Mouse (Mus musculus) intestine, embryonic 14.5 days (tissue): ENCODE data around the gene Usp38. TPM values are rescaled to one million over a fixed set of nuclear protein-coding genes. Genes with fewer than 3 reads are reported as not detected.

Source experiments
- ATAC-seq: fragments of 200-750 bp; cut with Nextera tagmentation; replicated peaks from 2 replicates; pipeline ENCODE4 v1.8.0; 2017; ENCODE audit warnings: low read depth, moderate number of reproducible peaks, moderate TSS enrichment, moderate library complexity; ENCODE audit not compliant: low FRiP score, low TSS enrichment
- DNase-seq: peaks from one replicate; pipeline ENCODE4 v3.0.0-alpha.2; 2018; ENCODE audit warnings: low spot score
- H3K27ac ChIP-seq: fragments of 300-500 bp; sonication (generic); 2 replicates; pipeline ENCODE4 v1.5.1; 2014; ENCODE audit warnings: low read depth, mild to moderate bottlenecking, control low read depth
- H3K27me3 ChIP-seq: fragments of 300-500 bp; sonication (generic); replicated peaks from 2 replicates; pipeline ENCODE4 v1.6.1; 2014; ENCODE audit warnings: low read length, control low read depth; ENCODE audit not compliant: control insufficient read depth, insufficient read depth
- H3K36me3 ChIP-seq: fragments of 300-500 bp; sonication (generic); 2 replicates; pipeline ENCODE4 v1.6.1; 2014; ENCODE audit warnings: low read length, control low read depth; ENCODE audit not compliant: control insufficient read depth, insufficient read depth
- H3K4me1 ChIP-seq: fragments of 300-500 bp; sonication (generic); replicated peaks from 2 replicates; pipeline ENCODE4 v1.6.1; 2014; ENCODE audit warnings: low read length, control low read depth, mixed read lengths; ENCODE audit not compliant: control insufficient read depth, insufficient read depth
- H3K4me2 ChIP-seq: fragments of 300-500 bp; sonication (generic); 2 replicates; pipeline ENCODE4 v1.6.1; 2014; ENCODE audit warnings: low read length
- H3K4me3 ChIP-seq: fragments of 300-500 bp; sonication (generic); 2 replicates; pipeline ENCODE4 v1.5.1; 2014; ENCODE audit warnings: low read depth, low read length, control low read depth, mixed read lengths
- H3K9ac ChIP-seq: fragments of 300-500 bp; sonication (generic); 2 replicates; pipeline ENCODE4 v1.6.1; 2014; ENCODE audit warnings: mild to moderate bottlenecking, low read length
- H3K9me3 ChIP-seq: fragments of 300-500 bp; sonication (generic); 2 replicates; pipeline ENCODE4 v1.6.1; 2016; ENCODE audit warnings: low read length, control low read depth; ENCODE audit not compliant: control insufficient read depth
- WGBS: fragments of 180-500 bp; shearing (Covaris S2); extraction: QIAGEN DNeasy Blood & Tissue Kit; methylation state at CpG from one replicate; pipeline ENCODE4 v1.1.7; 2014; 5-methylcytosine and 5-hydroxymethylcytosine counted together
- polyA plus RNA-seq: library from polyadenylated mRNA; unstranded; fragments of >200 nt; fragmentation: Nextera tagmentation; extraction: Ambion mirVana; gene quantifications from 2 replicates; pipeline ENCODE4 v1.2.1, GENCODE M21; 2014

Gene Usp38
- polyA plus RNA-seq, 1 experiment from 2014 or later, result 22.0 TPM

GRCm38 (mm10) chr8:80971150-80971549 lies 43.6 kb downstream of the Usp38 start:
- Histone ChIP-seq H3K9me3 (no peaks in the 10 kb centered on the region), H3K27me3 (no peaks in the 10 kb centered on the region), H3K36me3 (no peaks in the 10 kb centered on the region), H3K4me3 (no peak overlapping the region), H3K27ac (no peak overlapping the region), H3K4me1 (no peaks in the 10 kb centered on the region), H3K9ac (no peak overlapping the region), H3K4me2 (no peak overlapping the region)
- 80% methylated on average over 7 of the region's 9 CpGs for WGBS
- DNase-seq (no peak), ATAC-seq (no peak)

DNA sequence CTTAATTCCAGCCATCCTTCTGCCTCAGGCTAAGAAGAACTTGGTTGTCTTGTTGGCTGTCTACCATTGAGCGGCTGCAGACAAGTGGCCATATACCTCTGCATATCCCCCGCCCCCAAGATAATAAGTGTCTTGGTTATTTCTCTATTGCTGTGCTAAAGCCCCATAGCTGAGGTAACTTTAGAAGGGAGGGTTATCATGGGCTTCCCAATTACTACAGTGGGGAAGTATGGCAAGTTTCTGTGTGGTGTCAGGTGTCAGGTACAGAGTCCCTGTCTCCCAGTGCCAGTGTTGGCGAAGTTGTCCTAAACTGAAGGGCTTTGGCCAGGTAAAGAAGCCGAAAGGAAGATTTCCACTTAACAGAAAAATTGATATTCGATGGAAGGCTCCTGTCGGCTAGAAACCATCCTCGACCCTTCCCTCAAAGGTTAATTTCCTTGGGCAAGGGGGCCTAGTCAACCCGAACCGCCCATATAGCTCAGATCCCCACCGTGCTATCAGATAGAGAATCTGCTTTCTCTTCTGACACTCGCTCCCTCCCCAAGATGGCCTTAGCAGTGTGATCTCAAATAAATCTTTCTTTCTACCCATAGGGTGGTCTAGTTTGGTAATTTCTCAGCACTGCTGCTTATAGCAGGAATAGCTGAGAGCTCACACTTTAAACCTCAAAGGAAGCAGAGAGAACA lies 44.6 kb downstream of the Usp38 start:
- 85% methylated on average over 11 of the region's 11 CpGs for WGBS
- no peaks in the 10 kb centered on the region for H3K36me3 ChIP-seq

DNA sequence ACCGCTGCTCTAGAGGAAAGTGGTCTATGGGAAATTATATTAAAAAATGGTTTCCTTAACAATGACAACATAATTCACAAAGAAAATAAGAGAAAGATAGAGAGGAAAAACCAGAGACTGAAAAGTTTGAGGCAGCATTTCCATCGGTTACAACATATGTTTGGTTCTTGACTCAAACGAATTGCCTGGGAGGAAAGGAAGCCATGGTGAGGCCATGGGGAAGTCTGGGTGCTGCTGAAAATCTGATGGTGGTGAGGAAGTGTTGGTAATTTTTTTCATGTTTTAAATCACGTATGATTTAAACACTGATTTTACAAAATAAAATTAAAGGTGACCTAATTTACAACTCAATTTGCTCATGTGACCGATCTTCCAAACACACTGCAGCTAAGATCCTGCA lies 45.3 kb downstream of the Usp38 start:
- no peak overlapping the region for H3K4me3 ChIP-seq
- WGBS, result 84% methylated on average over 5 of the region's 5 CpGs
- no peaks in the 10 kb centered on the region for H3K4me1 ChIP-seq
- ATAC-seq (no peak), DNase-seq (no peak)
- no peak overlapping the region for H3K9ac ChIP-seq
- H3K36me3 ChIP-seq, result no peaks in the 10 kb centered on the region
- H3K27ac ChIP-seq, result no peak overlapping the region
- no peak overlapping the region for H3K4me2 ChIP-seq
- H3K9me3 ChIP-seq, result no peaks in the 10 kb centered on the region
- H3K27me3 ChIP-seq, result no peaks in the 10 kb centered on the region

More for the DNA sequence above, 44.6 kb downstream of the Usp38 start:
- no peak overlapping the region for H3K27ac ChIP-seq
- H3K4me2 ChIP-seq, result no peak overlapping the region
- no peak overlapping the region for H3K9ac ChIP-seq
- no peak overlapping the region for H3K4me3 ChIP-seq
- H3K4me1 ChIP-seq, result no peaks in the 10 kb centered on the region
- no peak for DNase-seq
- H3K9me3 ChIP-seq, result no peaks in the 10 kb centered on the region
- no peak for ATAC-seq
- H3K27me3 ChIP-seq, result no peaks in the 10 kb centered on the region

GRCm38 (mm10) chr8:80963095-80963494 lies 51.6 kb downstream of the Usp38 start:
- WGBS, result 90% methylated on average over 3 of the region's 3 CpGs
- H3K4me1 ChIP-seq, result peaks cover 4% of the 10 kb centered on the region; the same call in 1 of the 2 replicates
- H3K36me3 ChIP-seq, result no peaks in the 10 kb centered on the region
- DNase-seq (no peak), ATAC-seq (no peak)
- no peak overlapping the region for H3K9ac ChIP-seq
- H3K9me3 ChIP-seq, result no peaks in the 10 kb centered on the region
- H3K4me3 ChIP-seq, result no peak overlapping the region
- no peaks in the 10 kb centered on the region for H3K27me3 ChIP-seq
- no peak overlapping the region for H3K27ac ChIP-seq
- H3K4me2 ChIP-seq, result no peak overlapping the region

DNA sequence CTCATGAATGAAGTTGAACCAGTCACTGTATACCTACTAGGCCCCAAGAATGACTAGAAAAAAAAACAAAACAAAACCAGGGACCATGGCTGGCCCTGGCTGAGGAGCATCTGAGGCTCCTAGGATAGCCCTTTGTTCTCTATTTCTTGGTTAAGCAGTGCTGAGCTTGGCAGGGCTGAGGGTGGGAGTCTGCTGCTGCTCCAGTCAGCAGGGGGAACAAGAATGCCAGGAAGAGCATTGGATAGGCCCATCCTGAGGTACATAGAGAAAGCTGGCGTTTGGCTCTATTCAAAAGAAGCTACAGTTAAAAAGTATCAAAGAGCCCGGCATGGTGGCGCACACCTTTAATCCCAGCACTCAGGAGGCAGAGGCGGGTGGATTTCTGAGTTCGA lies 52.1 kb downstream of the Usp38 start:
- Histone ChIP-seq H3K9me3 (no peaks in the 10 kb centered on the region), H3K4me3 (no peak overlapping the region)
- WGBS, result 99% methylated on average over 5 of the region's 5 CpGs

DNA sequence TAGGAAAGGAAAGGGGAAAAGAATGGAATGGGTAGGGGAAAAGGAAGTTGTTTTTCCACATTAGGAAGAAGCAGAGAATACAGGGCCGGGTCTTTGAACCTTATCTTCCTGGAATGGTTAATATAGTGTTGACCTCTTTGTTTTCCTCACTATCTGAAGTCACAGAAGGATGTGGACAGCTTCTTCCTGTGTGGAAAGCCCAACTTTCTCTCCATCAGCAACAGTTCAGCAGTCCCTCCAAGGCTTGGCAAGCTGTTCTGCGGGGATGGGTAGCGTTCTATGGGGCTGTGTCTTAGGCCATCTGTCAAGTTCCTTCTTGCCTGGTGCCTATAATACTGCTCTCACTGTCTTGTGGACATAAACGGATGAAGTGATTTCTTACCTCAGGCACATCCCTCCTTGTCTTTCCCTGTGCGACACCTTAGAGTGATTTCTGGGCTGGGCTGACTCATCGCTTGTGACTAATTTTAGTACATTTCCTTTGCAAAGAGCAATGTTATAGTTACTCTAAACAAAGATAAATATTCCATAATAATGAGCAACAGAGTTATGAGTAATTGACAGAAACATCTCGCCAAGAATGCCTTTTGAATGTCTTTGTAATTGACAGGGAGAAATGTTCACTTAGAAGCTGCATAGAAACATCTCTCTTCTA lies 52.7 kb downstream of the Usp38 start:
- WGBS, result 57% methylated on average over 7 of the region's 7 CpGs
- H3K9ac ChIP-seq, result no peak overlapping the region
- H3K4me1 ChIP-seq, result peaks cover 4% of the 10 kb centered on the region; the same call in 1 of the 2 replicates
- DNase-seq, result no peak
- H3K4me2 ChIP-seq, result no peak overlapping the region
- H3K36me3 ChIP-seq, result no peaks in the 10 kb centered on the region
- no peaks in the 10 kb centered on the region for H3K27me3 ChIP-seq
- no peaks in the 10 kb centered on the region for H3K9me3 ChIP-seq
- H3K27ac ChIP-seq, result no peak overlapping the region
- H3K4me3 ChIP-seq, result no peak overlapping the region
- no peak for ATAC-seq

More for the DNA sequence above, 52.1 kb downstream of the Usp38 start:
- H3K4me1 ChIP-seq, result peaks cover 4% of the 10 kb centered on the region; the same call in 1 of the 2 replicates
- no peak overlapping the region for H3K9ac ChIP-seq
- no peak overlapping the region for H3K27ac ChIP-seq
- no peaks in the 10 kb centered on the region for H3K27me3 ChIP-seq
- no peak for ATAC-seq
- no peak for DNase-seq
- no peak overlapping the region for H3K4me2 ChIP-seq
- H3K36me3 ChIP-seq, result no peaks in the 10 kb centered on the region

GRCm38 (mm10) chr8:80961070-80961609 lies 53.6 kb downstream of the Usp38 start:
- Histone ChIP-seq H3K9me3 (no peaks in the 10 kb centered on the region), H3K4me2 (no peak overlapping the region), H3K27ac (no peak overlapping the region), H3K9ac (no peak overlapping the region), H3K36me3 (no peaks in the 10 kb centered on the region), H3K27me3 (no peaks in the 10 kb centered on the region), H3K4me1 (peaks cover 4% of the 10 kb centered on the region; the same call in 1 of the 2 replicates), H3K4me3 (no peak overlapping the region)
- no peak for ATAC-seq
- WGBS, result 70% methylated on average over 4 of the region's 4 CpGs
- no peak for DNase-seq

DNA sequence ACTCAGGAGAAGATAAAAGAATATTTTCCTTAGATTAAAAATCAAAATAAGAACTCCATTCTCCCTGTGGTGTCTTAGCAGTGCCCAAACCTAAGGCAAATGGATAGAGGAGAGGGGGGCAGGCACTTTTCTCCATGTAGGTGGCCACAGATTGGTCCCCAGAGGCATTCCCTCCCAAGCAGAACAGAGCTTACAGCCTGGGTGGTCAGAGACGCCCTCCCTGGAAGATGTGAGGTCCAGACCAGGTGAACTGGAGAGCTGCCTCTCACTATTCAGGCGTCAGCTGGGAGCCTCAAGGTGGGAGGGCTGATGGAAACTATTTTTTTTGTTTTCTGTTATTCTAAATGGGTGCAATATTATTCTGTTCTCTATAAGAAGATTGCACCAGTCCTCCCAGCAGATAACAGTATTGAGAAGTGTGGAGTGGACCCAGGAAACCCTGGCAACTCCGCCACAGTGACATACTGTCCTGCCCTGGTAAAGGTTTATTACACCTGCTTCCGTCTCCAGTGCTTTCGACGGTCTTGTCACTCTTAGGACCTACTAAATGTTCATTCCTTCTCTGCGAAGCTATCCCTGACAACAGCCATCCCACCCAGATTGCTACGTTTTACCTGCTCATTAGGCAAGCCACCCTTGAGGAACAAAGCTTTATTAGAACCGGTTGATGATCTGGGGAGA lies 55.0 kb downstream of the Usp38 start:
- DNase-seq (no peak), ATAC-seq (no peak)
- WGBS, result 59% methylated on average over 9 of the region's 9 CpGs

More for the DNA sequence above, 55.0 kb downstream of the Usp38 start:
- Histone ChIP-seq H3K9ac (no peak overlapping the region), H3K4me1 (peaks cover 4% of the 10 kb centered on the region; the same call in 1 of the 2 replicates), H3K4me3 (no peak overlapping the region), H3K36me3 (no peaks in the 10 kb centered on the region), H3K27me3 (no peaks in the 10 kb centered on the region), H3K4me2 (no peak overlapping the region), H3K9me3 (peaks cover 8% of the 10 kb centered on the region; the same call in 1 of the 2 replicates), H3K27ac (no peak overlapping the region)
